Mouse (Mus musculus): ENCODE data around the gene Cdh19.

DNA sequence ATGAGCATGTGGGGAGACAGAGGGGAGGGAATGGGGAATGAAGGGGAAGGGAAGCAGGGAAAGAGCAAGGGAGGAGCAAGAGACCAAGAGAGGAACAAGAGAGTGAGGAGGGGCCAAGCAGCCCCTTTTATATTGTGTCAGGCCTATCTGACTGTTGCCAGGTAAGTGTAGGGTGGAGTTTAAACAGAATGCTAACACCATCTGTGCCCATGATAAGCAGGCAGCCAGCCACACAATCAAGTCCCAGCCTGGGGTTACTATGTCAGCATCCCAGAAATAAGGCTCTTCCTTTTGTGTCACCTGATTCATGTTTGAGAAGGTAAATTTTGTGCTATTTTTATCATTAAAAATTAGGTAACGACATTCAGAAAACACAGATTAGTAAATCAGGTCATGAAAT is 67.6 kb downstream of the Cdh19 start:
- TF ChIP-seq POLR2A (IDR thresholded peaks at IDR 0.05; ENCODE audit: control insufficient read depth, extremely low read depth, insufficient read depth, low read length, poor library complexity): no peak
- no peak for TF ChIP-seq CTCF (IDR thresholded peaks at IDR 0.05; ENCODE audit: borderline replicate concordance, control insufficient read depth, extremely low read depth, insufficient read depth, low read length, poor library complexity)

Measured in thymus, adult 2 months (tissue).